Mouse (Mus musculus) retina, adult 2 months (tissue): Measurements from ENCODE around the gene Ccser1.
A peak's percentile ranks its signal among the peaks of the same experiment; 100 is the strongest.

Experiments used
- DNase-seq: peaks from one replicate; pipeline ENCODE4 v3.0.0-alpha.2; 2012; ENCODE audit warnings: low read depth, low spot score

Gene Ccser1

DNA sequence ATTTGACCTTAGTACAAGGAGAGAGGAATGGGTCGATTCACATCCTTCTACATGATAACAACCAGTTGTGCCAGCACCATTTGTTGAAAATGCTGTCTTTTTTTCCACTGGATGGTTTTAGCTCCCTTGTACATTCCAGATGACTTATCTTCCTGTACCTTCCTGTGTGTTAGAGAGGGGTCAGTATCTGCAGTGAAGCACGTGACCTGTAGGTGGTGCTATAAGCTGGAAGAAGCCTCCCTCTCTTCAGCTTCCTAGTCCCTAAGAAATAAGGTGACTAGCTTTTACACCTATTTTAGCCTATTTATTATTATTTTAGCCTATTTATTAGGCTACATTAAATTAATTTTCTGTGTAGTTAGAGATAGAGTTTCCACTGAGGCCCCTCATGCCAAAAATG lies 506.9 kb downstream of the Ccser1 start:
- no peak for DNase-seq

DNA sequence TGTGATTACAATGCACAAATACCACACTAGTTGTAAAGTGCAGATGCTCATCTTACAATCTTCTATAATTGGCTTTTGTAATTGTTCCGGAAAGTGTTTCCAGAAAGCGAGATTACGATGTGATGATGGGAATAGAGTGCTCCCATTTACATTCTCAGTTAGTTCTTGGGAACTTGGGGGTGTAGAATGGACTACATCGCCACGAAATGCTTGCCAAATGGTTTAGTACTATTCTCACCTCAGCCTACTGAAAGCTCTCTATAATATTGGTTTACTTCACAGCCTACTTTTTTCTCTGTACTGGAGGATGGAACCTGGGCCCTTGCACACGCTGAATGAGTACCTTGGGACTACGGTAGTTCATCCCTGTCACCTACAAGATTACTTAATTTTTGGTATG lies 522.9 kb downstream of the Ccser1 start:
- DNase-seq = no peak

DNA sequence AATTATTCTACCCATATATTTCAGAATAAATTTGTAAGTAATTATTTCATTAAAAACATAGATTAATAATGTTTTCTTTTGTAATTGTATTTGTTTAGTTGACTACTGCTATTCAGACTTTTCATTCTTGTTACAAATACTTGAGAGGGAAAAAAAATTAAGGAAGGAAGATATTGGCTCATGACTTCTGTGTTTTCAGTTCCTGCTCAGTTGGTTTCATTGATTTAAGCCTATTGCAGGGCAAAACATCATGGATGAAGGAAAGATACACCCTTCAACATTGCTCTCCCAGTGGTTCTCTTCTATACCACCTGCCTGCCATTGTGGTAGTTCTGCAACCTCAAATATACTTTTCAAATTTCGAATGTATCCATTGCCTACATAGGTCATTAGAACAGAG lies 541.1 kb downstream of the Ccser1 start:
- DNase-seq = no peak

DNA sequence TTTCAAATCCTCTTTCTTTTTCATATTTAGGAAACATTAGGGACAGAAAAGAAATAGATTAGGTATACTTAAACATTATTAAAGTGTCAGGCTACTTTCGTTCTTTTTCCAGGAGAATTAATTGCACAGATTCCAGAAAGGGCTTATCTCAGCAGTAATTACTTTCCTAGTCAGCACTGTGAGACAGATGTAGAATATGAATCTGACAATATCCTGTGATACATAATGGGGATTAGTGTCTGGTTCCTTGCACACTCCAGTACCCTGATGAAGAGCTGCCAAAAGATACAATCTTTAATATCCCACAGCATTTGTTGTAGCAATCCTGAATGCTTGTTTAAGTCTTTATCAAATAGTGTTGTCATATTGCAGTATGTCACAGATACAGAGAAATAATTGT lies 548.9 kb downstream of the Ccser1 start:
- no peak for DNase-seq

DNA sequence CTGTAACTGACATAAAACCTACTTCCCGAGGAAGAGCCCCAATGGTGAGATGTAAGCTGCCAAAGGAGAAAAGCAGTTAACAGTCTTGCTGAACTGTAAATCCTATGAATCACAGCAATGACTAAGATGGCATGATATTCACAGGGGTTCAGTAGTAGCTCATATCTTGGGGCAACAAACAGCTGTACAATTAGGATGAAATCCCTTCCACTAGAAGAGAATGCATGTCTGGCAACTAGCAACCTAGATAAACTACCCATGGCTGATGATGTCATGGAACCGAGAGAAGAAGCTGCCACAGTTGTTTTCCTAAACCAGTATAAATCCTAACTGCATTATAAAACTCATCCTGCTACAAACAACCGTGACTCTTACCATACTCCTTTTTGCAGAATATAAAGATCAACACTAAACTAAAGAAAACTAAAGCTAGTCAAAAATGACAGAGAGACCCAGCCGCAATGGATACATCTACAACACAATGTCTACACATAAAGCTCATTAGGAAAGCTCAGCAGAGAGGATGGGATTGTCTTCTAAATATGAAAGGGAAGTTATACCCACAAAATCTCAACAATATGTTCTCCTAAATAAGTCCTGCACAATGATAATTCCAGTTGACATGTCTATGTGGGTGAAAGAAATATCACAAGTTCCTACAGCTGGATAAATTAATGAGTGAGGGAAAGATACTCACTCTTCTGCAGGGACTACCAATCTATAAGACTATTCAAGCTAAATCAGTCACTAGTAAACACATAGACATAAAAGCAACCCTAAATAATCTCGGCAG lies 550.2 kb downstream of the Ccser1 start:
- no peak for DNase-seq

DNA sequence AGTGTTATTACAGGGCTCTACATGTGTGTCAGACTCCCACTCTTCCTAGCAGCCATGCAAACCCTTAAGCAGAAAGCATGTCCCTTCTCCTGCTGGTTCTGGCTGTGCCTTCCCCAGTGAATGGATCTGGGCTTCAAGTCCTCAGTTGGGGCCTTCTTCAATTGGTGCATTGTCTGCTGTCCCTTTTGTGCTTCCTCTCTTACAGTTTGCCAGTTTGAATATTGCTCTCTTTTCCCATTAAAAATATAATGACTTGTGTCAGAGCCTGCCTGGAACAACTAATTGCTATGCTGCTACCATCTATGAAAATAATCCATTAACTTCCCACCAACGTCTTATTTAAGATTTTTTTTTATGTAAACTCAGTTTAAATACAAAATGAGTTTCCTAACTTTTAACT lies 566.2 kb downstream of the Ccser1 start:
- no peak for DNase-seq

DNA sequence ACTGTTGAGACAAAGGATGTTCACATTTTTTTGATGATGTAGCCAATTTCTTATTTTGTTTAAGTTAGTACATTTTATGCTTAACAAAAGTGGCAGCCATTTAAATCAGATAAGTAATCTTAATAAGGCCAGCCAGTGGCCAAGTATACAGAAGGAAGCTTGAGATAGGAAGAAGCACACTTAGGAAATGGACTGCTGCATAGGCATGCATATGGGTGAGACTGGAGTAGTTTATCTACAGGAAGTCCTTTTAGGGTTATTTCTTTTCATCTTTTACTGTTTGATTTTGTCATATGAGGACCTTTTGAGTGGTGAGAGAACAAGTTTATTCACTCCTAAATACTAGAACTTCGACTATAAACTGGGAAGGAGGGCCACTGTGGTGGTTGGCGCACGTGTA lies 582.0 kb downstream of the Ccser1 start:
- no peak for DNase-seq

DNA sequence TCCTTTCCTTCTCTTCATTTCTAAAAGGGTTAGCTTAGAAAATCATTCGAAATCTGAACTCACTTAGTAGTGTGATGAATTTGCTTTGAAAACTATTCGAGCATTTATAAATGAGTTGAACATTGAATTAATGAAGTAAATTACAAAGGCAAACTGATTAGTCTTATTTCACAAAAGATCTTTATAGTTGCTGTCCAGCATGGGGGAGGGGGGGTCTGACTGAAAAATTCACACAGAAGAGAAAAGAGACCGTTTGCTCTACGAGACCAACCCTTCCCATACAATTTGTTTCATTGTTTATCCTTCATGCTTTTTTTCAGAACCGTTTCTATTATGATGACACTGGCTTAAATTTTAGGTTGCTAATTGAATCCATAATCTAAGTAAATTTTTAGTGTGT lies 583.3 kb downstream of the Ccser1 start:
- DNase-seq = no peak

DNA sequence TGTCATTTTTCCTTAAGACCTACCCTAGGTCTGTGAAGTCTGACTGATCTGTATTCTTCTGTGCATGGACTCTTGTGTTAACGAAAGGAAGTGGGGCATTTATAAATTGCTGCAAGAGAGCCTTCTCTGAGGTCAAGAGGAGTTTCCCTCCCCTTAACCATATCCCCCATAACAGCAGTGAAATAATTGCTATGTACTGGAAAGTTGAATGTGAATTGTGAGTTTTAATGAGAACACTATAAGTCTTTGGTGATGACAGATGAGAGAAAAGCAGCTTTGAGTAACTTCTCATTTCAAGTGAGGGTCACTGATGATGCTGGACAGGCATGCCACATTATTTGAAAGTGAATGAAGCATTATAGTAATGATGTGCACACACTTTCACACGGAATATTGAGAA lies 585.7 kb downstream of the Ccser1 start:
- no peak for DNase-seq

DNA sequence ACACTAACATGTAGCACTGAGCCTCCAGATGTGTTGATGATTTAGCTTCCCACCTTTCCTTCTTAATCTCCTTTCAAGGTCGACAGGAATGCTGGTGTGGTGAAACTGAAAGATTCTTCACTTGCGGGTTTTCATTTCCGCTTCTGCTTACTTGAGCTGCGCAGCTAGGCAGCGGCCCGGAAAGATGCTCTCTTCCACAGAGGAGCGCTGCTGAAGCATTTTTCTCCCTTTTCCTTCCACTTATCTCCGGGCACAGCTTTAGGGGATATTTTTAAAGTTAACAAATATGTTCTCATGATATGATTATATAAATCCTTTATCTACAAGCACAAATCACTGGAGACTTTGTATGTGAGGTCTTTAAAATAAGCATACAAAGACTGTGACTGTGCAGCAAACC lies 587.0 kb downstream of the Ccser1 start:
- no peak for DNase-seq

DNA sequence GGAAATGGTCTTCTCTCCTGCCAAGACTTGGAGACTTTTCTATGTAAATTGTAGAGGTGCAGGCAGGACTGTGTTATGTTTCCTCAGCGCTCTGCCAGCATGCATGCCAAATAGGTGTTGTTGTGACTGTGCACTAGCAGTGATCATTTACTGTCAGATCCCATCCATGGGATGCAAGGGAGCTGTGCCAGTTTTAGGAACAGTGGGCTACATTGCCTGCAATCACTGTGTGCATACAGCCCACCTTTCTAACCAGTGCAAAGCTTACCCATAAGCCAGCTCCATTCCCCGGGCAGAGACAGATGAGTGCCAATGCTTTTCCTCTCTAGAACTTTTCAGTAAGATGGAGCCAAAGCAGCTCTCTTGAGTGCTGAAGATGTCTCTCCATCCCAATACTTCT lies 606.6 kb downstream of the Ccser1 start:
- no peak for DNase-seq

DNA sequence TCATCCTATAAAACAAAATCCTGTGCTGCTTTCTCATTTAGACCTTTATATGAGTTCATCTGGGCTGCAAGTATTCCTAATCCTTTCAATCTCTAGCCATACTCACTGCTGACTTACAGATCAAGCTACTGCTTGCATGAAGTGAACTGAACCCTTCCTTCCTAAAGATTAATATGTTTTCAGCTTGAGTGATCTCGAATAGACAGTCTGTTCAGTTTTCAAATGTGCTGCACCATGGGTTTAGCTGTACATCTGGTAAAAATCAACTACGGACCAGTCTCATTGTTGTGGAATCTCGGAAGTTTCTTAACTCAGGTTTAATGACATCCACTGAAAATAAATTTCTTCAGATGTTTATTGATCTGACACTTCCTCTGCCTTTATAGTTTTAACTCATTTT lies 620.8 kb downstream of the Ccser1 start:
- DNase-seq = no peak

DNA sequence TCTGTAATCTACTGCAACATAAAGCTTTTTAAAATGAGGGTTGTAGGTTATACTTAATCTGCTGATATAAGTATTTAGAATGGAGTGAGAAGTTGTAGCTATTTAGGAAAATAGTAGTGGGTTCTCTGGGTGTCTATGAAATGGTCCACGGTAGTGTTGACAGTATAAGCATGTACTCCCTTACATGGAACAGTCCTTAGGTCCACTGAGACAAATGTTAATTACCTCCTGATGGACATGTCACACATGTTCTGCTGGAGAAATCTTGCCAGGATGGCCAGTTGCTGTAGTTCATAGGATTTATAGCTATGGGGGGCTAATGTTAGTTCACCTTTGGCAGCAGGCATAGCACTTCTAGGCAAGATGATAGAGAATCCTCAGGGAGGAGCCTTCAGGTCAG lies 625.4 kb downstream of the Ccser1 start:
- DNase-seq = no peak

DNA sequence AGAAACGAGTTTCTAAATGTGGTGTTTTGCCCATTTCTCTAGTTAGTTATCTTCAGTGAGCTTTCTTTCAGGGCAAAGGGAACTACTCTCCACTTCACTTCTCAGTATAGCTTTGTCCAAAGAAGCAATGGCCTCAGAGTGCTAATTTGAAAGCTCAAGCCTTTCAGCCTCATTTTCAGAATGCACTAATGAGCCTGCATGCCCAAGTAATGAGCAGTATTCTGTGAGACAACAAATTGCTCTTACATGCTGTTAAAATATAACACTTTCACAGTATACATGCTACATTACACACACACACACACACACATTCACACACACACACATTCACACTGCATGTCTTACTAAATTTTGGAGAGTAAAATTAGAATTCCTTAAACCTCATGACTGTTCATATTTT lies 637.6 kb downstream of the Ccser1 start:
- no peak for DNase-seq

DNA sequence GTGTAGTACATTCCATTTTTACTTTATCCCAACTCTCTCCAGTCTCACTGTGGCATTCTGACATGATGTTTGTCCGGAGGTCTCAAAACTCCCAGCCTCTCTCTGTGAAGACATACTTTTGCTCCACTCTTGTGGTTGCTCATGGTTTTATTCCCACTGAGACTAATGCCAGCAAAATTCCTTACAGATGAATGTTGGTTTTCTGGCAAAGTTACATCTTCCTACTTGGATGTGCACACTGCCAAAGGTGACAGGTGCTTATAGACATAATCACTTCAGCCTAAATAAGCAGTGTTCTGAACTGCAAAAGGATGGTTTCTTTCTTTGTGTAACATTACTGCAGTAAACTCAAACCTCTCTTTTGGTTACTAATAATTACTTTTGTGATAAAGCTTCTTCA lies 696.2 kb downstream of the Ccser1 start:
- no peak for DNase-seq

DNA sequence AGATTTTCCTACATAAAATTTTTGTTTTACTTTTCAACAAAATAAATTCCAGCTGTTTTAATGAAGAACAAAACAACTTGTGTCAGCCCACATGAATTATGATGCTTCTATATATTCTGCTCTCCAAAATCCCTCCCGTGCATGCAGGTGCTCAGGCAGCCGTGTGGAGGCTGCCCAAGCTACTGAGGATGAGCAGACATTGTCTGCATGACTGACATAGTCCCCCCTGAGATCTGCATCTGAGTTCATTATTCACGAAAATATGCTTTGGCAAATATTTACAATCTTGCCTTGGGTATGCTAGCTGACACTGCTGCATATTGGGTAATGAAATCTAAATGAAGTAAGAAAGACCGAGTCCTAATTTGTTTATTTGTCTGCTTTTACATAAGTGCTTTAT lies 718.1 kb downstream of the Ccser1 start:
- DNase-seq = no peak

DNA sequence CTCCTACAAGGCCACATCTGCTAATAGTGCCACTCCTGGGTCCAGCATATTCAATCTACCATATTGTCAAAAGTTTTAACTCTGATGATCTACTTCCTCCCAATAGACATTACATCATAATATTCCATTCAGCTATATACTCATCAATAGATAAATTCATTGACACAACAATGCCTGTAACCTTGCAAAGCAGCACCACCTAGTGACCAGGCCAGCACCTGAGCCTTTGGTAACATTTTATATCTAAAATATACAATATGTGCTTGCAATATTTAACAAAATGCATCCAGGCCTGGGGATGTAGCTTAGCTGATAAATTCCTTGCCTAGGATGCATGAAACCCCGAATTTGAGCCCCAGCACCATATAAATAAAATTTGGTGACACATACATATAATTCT lies 722.6 kb downstream of the Ccser1 start:
- peak; percentile 2 for DNase-seq

DNA sequence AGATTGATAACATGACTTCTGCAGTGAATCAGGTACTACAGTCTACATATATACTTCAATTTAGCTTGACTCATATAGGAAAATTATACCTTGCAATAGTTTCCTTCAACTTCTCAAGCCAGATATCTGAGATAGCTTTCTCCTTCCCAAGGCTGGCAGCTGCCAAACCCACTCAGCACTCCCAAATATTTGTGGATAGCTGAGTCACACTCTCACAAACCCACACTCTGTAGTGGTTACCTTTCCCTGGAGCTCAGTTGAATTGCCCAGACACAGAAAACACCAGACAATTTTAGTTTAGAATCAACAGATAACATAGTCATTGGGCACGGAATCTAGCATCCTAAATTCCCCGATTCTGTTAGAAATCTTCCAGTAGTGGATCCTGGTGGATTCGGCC lies 732.8 kb downstream of the Ccser1 start:
- no peak for DNase-seq

DNA sequence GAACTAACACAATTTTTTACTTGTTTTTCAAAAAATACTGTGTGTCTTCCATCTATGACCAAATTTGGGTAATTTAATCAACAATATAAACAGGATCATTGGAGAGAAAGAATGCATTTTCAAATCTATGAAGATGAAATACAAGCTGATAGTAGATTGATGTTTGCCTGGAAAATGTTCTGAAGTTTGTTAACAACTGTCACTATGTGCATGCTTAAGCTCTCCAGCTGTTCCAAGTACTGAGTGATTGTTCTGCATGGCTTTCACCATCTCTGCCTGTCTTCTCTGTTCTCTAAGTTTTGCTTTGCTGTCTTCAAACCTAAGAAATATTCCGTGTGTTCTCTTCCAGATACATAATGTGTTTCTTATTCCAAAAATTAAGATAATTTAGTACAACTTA lies 751.5 kb downstream of the Ccser1 start:
- no peak for DNase-seq

DNA sequence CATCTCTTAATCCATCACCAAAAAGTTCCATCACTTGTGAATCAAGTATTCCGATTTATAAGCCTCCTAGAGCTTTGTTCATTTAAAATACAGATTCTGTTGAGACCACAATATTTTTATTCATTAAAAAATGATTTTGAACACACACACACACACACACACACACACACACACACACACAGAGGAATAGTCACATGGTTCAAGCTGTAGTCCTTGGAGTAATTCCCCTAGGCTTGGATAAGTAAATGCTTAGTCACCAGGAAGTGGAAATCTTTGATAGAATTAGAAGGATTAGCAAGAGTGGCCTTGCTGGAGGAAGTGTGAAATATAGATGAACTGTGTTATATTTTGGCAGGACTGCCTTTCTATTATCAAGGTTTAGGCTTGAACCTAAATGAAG lies 756.5 kb downstream of the Ccser1 start:
- DNase-seq = no peak

DNA sequence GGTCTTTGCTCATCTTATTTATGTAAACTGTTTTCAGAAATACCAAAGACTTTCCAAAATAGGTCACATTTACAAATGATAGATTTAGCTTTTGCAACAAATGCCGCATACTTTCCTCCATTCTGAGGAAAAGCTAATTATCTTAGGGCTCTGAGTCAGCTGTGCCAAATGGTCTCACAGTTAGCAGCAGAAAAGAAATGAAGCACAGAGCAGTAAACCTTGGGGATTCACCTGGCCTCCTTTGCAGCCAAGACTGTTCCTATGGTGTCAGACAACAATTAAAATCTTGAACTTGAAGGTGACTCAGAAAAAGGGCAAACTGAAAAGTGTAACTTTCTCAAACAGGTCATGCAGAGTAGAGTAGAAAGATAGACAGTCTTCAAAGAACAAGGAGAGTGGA lies 759.1 kb downstream of the Ccser1 start:
- DNase-seq = no peak

DNA sequence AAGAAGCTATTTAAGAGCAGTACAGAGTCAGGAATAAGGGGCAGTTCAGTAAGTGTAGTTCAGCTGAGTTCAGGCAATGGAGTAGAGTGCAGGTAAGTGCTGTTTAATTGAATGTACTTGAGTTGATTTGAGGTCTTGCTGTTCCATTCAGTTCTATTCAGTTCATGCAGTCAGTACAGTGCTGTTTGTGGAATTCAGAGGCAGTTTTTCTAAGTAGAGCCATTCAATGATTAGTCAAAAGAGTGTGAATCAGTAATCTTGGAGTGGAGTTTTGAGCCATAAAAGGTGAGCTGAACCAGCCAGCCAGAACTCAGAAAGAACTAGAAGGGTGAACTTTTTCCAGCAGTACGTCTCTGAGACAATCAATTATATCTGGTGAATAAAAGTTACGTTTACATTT lies 773.6 kb downstream of the Ccser1 start:
- DNase-seq = no peak

DNA sequence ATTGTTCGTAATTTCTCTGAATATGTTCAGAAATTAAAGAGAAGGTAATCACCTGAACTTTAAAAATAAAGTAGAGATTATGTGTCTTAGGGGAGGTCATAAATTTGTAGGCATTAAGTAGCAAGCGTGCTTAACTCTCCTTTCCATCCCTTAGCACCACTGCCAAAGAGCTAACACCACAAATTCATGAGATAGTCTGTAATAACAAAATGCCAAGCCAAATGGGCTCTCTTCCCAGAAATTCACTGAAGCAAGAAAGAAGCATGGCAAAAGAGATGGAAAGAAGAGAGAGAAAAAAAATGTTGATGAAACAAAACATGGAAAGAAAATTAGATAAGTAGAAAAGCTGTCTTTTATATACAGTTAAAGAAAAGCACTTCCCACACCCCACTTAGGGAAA lies 796.8 kb downstream of the Ccser1 start:
- DNase-seq = peak; percentile 2

DNA sequence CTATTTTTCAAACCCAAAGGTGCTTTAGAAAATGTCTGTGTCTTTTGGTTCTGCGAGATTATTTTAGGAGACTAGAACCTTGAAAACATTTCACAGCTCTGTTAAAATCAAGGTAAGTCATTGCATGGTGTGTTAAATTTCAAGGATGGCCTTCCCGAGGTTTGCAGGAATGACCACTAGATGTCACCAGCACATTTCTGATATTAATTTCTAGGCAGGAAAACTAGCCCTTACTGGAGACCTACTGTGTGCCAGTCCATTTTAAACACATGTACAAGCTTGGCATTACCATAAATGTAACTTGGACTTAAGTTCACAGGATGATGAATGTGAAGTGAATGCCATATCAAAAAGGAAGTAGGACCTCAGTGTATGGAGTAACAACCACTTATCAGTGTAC lies 798.3 kb downstream of the Ccser1 start:
- DNase-seq = no peak
